Mouse (Mus musculus): ENCODE results near the gene Iqcf4. TPM values are rescaled to one million over a fixed set of nuclear protein-coding genes. Genes with fewer than 3 reads are reported as not detected.
"Not testable (repeated sequence)": the region's sequence is repeated elsewhere in the genome, so short reads cannot be mapped to it uniquely, and the experiment has no call there.

The Iqcf4 gene
- not detected in 2 replicates for total RNA-seq (2017)

DNA sequence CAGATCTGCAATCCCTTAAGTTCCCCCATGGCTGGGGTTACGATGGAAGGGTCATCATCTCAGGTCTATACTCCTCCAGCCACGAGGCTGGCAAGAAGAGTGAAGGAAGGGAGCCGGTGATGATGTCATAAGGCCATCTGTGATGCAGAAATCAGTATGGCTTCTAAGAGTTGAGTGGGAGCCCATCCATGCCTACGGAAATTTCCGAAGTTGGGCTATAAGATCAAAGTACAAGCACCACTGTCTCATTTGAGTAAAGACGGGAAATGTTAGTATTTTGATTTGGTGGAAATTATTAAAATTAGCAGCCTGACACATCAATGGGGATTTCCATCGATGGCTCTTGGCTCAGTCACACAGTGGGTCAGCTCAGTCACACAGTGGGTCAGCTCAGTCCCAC is at the start of gene Iqcf4:
Gene Iqcf4, minus strand, starts transcription at position 101 of the 400 bp plus-strand sequence.
- no peak for ATAC-seq (replicated peaks; ENCODE audit: low read depth, poor library complexity, severe bottlenecking)

GRCm38 (mm10) chr9:106617496-106617895 is 46.7 kb upstream of the Iqcf4 start:
- no peak for ATAC-seq (replicated peaks; ENCODE audit: low read depth, poor library complexity, severe bottlenecking)

- ATAC-seq (replicated peaks; ENCODE audit: low read depth, poor library complexity, severe bottlenecking), result no peak
These were observed 45.5 kb upstream of the Iqcf4 start for GRCm38 (mm10) chr9:106616306-106616705.

DNA sequence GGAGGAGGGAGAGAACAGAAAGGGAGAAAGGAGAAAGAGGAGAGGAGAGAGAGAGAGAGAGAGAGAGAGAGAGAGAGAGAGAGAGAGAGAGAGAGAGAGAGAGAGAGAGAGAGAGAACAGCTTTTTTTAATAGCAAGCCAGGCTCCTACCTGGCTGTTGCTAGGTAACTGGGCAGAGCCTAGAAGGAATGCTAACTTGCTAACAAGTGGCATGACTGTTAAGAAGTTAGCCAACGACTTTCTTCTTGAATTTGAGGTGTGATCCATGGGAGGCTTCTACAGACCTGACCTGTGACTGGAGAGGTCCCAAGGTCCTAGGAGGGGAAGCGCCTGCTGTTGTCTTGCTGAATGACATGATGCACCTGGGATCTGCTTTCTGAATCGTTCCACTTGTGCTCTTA is 43.8 kb upstream of the Iqcf4 start:
- ATAC-seq (replicated peaks; ENCODE audit: low read depth, poor library complexity, severe bottlenecking), result no peak

DNA sequence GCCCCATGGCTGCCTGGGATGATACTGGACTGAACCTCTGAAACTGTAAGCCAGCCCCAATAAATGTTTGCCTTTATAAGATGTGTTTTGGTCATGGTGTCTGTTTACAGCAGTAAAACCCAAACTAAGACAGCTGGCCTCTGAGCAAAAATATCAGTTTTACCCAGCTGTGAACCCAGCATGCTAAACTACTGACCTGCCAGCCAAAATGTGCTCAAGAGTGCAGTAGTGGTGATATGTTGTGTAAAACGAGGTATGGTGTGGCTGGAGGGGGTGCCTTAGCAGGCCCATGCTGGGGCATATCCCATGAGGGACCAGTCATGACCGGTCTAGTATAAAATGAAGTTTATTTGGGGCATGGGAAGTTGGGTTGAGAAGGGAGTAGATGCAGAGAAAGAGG is 43.2 kb upstream of the Iqcf4 start:
- no peak for ATAC-seq (replicated peaks; ENCODE audit: low read depth, poor library complexity, severe bottlenecking)

- no peak for ATAC-seq (replicated peaks; ENCODE audit: low read depth, poor library complexity, severe bottlenecking)
These were observed 39.9 kb upstream of the Iqcf4 start for GRCm38 (mm10) chr9:106610727-106611126.

DNA sequence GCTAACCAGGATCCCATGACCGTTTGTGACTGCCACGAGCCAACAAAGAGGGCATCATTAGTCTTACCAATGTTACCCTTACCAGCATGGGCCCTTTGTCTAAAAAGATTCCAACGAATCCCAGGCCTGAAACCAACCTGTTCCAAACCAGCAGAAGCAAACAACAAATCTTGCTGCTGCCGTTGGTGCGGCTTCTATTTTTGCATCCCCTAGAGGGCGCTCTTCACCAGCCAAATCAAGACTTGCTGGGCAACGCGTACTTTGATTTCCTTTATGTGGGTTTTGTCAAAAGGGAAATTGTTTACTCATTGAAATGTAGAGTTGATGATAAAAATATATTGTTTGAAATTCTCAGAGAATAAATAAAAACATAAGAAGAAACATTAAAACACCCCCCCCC is 29.8 kb upstream of the Iqcf4 start:
- ATAC-seq (replicated peaks; ENCODE audit: low read depth, poor library complexity, severe bottlenecking), result peak; percentile 50; the same call in 1 of the 2 replicates

GRCm38 (mm10) chr9:106598466-106598865 is 27.7 kb upstream of the Iqcf4 start:
- no peak for ATAC-seq (replicated peaks; ENCODE audit: low read depth, poor library complexity, severe bottlenecking)

GRCm38 (mm10) chr9:106595836-106596235 is 25.0 kb upstream of the Iqcf4 start:
- ATAC-seq (replicated peaks; ENCODE audit: low read depth, poor library complexity, severe bottlenecking), result no peak

GRCm38 (mm10) chr9:106595402-106595801 is 24.6 kb upstream of the Iqcf4 start:
- ATAC-seq (replicated peaks; ENCODE audit: low read depth, poor library complexity, severe bottlenecking), result not testable (repeated sequence)

GRCm38 (mm10) chr9:106592158-106592557 is 21.4 kb upstream of the Iqcf4 start:
- ATAC-seq (replicated peaks; ENCODE audit: low read depth, poor library complexity, severe bottlenecking), result no peak

DNA sequence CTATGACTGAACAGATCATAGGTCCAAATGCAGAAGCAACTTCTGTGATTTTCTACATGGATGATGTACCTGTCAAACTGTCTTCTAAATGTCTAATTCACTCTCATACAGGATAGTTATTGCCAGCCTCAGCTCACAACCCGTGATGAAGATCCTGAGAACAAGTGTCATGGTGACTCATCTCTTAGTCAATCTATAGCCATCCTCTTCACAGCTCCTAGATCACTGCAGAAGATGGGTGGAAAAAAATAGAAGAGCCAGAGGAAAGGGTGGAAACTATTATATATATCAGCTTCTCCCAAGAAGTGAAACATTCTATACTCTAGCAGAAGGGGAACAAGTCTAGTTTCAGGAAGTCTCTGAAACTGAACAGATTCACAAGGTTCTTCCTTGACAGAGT is 11.8 kb upstream of the Iqcf4 start:
- no peak for ATAC-seq (replicated peaks; ENCODE audit: low read depth, poor library complexity, severe bottlenecking)

DNA sequence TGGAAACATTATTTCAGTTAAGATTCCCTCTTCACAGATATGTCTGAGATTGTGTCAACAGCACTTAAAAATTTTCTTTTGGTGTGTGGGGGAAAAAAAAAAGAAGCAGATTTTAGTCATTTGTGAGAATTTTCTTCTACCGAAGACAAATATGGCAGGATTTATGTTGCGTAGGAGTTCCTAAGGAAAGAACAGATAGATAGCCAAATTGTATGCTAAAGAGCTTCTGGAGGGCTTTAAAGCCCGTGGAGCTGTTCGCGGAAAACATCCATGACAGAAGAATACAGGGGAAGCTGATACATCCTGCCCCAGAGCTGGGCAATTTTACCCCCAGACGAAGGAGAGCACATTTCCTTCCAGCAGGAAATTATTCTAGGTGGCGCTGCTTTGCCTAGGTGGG is 9.2 kb upstream of the Iqcf4 start:
- no peak for ATAC-seq (replicated peaks; ENCODE audit: low read depth, poor library complexity, severe bottlenecking)

GRCm38 (mm10) chr9:106576112-106576511 is 5.3 kb upstream of the Iqcf4 start:
- no peak for ATAC-seq (replicated peaks; ENCODE audit: low read depth, poor library complexity, severe bottlenecking)

GRCm38 (mm10) chr9:106573366-106573765 is 2.6 kb upstream of the Iqcf4 start:
- no peak for ATAC-seq (replicated peaks; ENCODE audit: low read depth, poor library complexity, severe bottlenecking)

- no peak for ATAC-seq (replicated peaks; ENCODE audit: low read depth, poor library complexity, severe bottlenecking)
These were observed 1.4 kb upstream of the Iqcf4 start for GRCm38 (mm10) chr9:106572186-106572585.

GRCm38 (mm10) chr9:106566437-106566836 is 4.4 kb downstream of the Iqcf4 start:
- ATAC-seq (replicated peaks; ENCODE audit: low read depth, poor library complexity, severe bottlenecking), result peak; percentile 63

DNA sequence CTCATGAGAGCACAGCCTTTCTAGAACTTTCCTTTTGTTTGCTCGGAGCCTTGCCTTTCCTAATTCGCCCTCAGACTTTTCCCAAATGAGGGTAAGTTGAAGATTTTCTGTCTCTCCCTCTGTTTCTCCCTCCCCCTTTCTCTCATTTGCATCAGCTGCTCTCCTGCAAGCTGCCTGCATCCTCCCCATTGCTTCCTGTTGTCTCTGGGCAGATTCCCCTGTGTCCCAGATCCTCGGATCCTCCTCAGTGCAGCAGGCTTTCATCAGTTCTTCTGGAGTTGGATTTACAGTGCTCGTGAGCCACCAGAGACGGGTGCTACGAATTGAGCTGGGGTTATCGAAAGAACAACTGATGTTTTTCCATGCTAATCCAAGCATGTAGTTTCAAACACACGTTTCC is 6.8 kb downstream of the Iqcf4 start:
- ATAC-seq (replicated peaks; ENCODE audit: low read depth, poor library complexity, severe bottlenecking), result no peak

DNA sequence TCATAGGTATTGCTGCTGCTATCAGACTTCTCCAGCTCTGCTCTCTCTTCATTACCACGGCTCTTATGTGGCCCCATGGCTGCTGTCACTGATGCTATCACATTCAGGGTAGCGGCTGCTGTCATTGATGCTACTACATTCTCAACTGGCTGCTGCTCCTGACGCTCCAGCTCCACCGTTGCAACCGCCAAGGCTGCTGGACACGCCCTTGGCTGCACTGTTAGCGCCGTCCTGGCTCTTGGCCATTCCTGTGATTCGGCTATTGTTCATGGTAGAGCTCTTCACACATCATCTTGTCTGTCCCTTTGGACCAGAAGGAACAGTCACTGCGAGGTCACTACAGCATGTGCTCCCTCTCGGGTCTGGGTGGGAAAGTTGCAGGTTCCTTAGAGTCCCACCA is 8.5 kb downstream of the Iqcf4 start:
- ATAC-seq (replicated peaks; ENCODE audit: low read depth, poor library complexity, severe bottlenecking), result no peak

- no peak for ATAC-seq (replicated peaks; ENCODE audit: low read depth, poor library complexity, severe bottlenecking)
These were observed 9.3 kb downstream of the Iqcf4 start, which contains the start of gene Iqcf3 for GRCm38 (mm10) chr9:106561531-106561930. Iqcf3 (minus strand) TSS chr9:106561631.

DNA sequence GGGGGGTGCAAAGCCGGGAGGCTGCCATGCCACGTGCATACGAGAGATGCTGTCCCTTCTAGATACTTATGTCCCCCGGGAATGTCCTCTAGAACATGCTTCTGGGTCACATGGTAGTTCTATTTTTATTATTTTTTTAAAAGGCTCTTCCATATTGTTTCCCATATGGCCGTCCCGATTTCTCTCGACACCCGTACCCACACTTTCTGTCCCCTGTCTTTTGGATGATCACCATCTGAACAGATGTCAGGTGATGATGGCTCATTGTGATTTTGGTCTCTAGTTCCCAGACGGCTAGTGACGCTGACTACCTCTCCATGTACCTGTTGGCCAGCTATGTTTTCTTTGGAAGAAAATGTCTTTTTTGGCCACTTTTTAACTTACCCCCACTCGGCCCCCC is 35.8 kb downstream of the Iqcf4 start:
- no peak for ATAC-seq (replicated peaks; ENCODE audit: low read depth, poor library complexity, severe bottlenecking)

DNA sequence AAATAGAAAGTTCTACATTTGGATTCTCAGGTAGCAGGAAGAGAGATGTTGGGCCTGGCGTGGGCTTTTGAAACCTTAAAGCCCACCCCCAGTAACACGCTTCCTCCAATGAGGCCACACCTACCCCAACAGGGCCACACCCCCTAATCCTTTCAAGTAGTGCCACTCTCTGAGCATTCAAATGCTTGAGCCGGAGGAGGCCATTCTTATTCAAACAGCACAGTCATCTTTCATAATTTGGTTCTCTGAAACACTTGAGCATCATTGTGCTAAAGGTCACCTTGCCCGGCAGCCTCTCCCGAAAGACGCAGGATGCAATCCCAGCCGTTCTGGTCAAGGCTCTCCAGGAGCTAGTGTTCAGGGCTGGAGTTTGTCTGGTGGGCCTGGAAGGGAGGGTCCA is 36.5 kb downstream of the Iqcf4 start:
- no peak for ATAC-seq (replicated peaks; ENCODE audit: low read depth, poor library complexity, severe bottlenecking)

- peak; percentile 98 for ATAC-seq (replicated peaks; ENCODE audit: low read depth, poor library complexity, severe bottlenecking)
These were observed 39.0 kb downstream of the Iqcf4 start for GRCm38 (mm10) chr9:106531833-106532232.
